Mouse (Mus musculus) neural tube, embryonic 13.5 days (tissue): ENCODE results near the gene Zfp341. TPM values are rescaled to one million over a fixed set of nuclear protein-coding genes. Genes with fewer than 3 reads are reported as not detected.

ENCODE experiments used
- ATAC-seq: fragments of 200-750 bp; cut with Nextera tagmentation; 2 replicates; pipeline ENCODE4 v1.8.0; 2017; ENCODE audit warnings: low read depth, mild to moderate bottlenecking, moderate TSS enrichment, moderate library complexity
- H3K27ac ChIP-seq: fragments of 300-500 bp; sonication (generic); replicated peaks from 2 replicates; pipeline ENCODE4 v1.5.1; 2015; ENCODE audit warnings: moderate library complexity, mild to moderate bottlenecking, inconsistent platforms
- H3K27me3 ChIP-seq: fragments of 300-500 bp; sonication (generic); 2 replicates; pipeline ENCODE4 v1.6.1; 2015; ENCODE audit warnings: mild to moderate bottlenecking, inconsistent platforms
- H3K36me3 ChIP-seq: fragments of 300-500 bp; sonication (generic); 2 replicates; pipeline ENCODE4 v1.6.1; 2015; ENCODE audit warnings: mild to moderate bottlenecking, inconsistent platforms
- H3K4me1 ChIP-seq: fragments of 300-500 bp; sonication (generic); replicated peaks from 2 replicates; pipeline ENCODE4 v1.6.1; 2015; ENCODE audit warnings: inconsistent platforms
- H3K4me2 ChIP-seq: fragments of 300-500 bp; sonication (generic); 2 replicates; pipeline ENCODE4 v1.6.1; 2015; ENCODE audit warnings: inconsistent platforms, mild to moderate bottlenecking, moderate library complexity
- H3K4me3 ChIP-seq: fragments of 300-500 bp; sonication (generic); 2 replicates; pipeline ENCODE4 v1.5.1; 2015; ENCODE audit warnings: mild to moderate bottlenecking, inconsistent platforms
- H3K9ac ChIP-seq: fragments of 300-500 bp; sonication (generic); 2 replicates; pipeline ENCODE4 v1.6.1; 2015; ENCODE audit warnings: moderate library complexity, mild to moderate bottlenecking, inconsistent platforms
- H3K9me3 ChIP-seq: fragments of 300-500 bp; sonication (generic); 2 replicates; pipeline ENCODE4 v1.6.1; 2016; ENCODE audit warnings: inconsistent platforms
- WGBS: fragments of 180-500 bp; shearing (Covaris S2); methylation state at CpG from one replicate; pipeline ENCODE4 v1.1.7; 2015; 5-methylcytosine and 5-hydroxymethylcytosine counted together
- polyA plus RNA-seq: library from polyadenylated mRNA; unstranded; fragments of >200 nt; fragmentation: Nextera tagmentation; extraction: Ambion mirVana; gene quantifications from 2 replicates; pipeline ENCODE4 v1.2.1, GENCODE M21; 2015

The Zfp341 gene
- polyA plus RNA-seq, 1 experiment from 2014 or later, result 1.0 TPM

DNA sequence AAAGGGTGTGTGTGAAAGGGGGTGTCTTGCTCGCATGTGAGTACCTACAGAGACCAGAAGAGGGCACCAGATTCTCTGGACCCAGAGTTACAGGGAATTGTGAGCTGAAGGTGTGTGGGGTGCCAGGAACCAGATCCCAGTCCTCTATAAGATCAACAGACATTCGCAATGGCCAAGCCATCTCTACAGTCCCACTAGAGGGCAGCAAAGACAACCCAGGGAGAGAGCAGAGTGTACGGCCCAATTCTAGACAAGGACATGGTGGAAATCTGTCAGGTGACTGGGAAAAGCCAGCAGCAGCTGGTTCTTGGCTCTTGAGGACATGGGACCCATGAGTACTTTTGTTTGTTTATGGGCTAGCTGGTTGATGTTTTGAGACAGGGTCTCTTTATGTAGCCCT is 20.1 kb upstream of the Zfp341 start:
- H3K4me3 ChIP-seq, result no peak overlapping the region
- no peaks in the 10 kb centered on the region for H3K9me3 ChIP-seq
- no peaks in the 10 kb centered on the region for H3K4me1 ChIP-seq
- H3K4me2 ChIP-seq, result no peak overlapping the region
- WGBS, result 89% methylated on average over 3 of the region's 3 CpGs
- H3K9ac ChIP-seq, result no peak overlapping the region
- no peaks in the 10 kb centered on the region for H3K27me3 ChIP-seq
- H3K36me3 ChIP-seq, result peaks cover 14% of the 10 kb centered on the region
- H3K27ac ChIP-seq, result no peak overlapping the region
- ATAC-seq, result no peak

GRCm38 (mm10) chr2:154595775-154596174 is 17.3 kb upstream of the Zfp341 start:
- ATAC-seq, result no peak
- no peaks in the 10 kb centered on the region for H3K4me1 ChIP-seq
- no peak overlapping the region for H3K4me2 ChIP-seq
- H3K27me3 ChIP-seq, result no peaks in the 10 kb centered on the region
- no peak overlapping the region for H3K4me3 ChIP-seq
- H3K27ac ChIP-seq, result no peak overlapping the region
- WGBS, result 82% methylated on average over 5 of the region's 5 CpGs
- peaks cover 14% of the 10 kb centered on the region for H3K36me3 ChIP-seq
- no peaks in the 10 kb centered on the region for H3K9me3 ChIP-seq
- H3K9ac ChIP-seq, result no peak overlapping the region

DNA sequence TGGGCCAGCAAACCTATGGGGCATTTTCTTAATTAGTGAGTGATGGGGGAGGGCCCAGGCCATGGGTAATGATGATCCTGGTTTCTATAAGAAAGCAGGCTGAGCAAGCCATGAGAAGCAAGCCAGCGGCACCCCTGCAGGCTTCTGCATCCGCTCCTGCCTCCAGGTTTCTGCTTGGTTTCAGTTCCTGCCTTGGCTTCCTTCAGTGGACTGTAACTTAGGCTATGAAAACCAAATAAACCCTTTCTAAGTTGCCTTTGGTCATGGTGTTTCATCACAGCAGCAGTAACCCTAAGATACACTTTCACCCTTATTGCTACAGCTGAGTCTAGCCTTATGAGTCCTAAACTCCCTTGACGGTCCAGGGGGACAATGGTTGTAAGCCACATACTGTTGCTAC is 15.7 kb upstream of the Zfp341 start:
- peaks cover under 1% of the 10 kb centered on the region; the same call in 1 of the 2 replicates for H3K4me1 ChIP-seq
- no peak overlapping the region for H3K27ac ChIP-seq
- 88% methylated on average over 3 of the region's 3 CpGs for WGBS
- no peaks in the 10 kb centered on the region for H3K9me3 ChIP-seq
- H3K9ac ChIP-seq, result no peak overlapping the region
- H3K27me3 ChIP-seq, result no peaks in the 10 kb centered on the region
- H3K36me3 ChIP-seq, result peaks cover 14% of the 10 kb centered on the region
- ATAC-seq, result no peak
- H3K4me3 ChIP-seq, result no peak overlapping the region
- H3K4me2 ChIP-seq, result no peak overlapping the region

DNA sequence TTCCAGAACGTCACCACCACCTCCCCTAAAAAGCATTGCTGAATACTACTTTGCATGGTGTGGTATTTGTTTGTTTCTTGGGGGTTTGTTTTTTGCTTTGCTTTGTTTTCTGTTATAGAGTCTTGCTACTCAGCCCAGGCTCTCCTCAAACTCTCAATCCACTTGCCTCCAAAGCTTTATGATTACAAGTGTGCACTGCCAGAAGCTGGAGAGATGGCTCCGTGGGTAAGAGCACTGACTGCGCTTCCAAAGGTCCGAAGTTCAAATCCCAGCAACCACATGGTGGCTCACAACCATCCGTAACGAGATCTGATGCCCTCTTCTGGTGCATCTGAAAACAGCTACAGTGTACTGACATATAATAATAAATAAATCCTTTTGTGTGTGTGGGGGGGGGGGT is 12.5 kb upstream of the Zfp341 start:
- Histone ChIP-seq H3K36me3 (no peaks in the 10 kb centered on the region; the same call in 1 of the 2 replicates), H3K4me3 (no peak overlapping the region), H3K9ac (no peak overlapping the region), H3K27me3 (0 out of 2 replicates have a peak, but pooled peaks cover 2% of the 10 kb centered on the region), H3K27ac (no peak overlapping the region), H3K4me2 (no peak overlapping the region), H3K4me1 (peaks cover 17% of the 10 kb centered on the region), H3K9me3 (no peaks in the 10 kb centered on the region)
- ATAC-seq, result no peak
- 79% methylated on average over 6 of the region's 6 CpGs for WGBS

- Histone ChIP-seq H3K9me3 (no peaks in the 10 kb centered on the region), H3K36me3 (no peaks in the 10 kb centered on the region), H3K4me3 (no peak overlapping the region), H3K4me1 (peaks cover 17% of the 10 kb centered on the region), H3K9ac (no peak overlapping the region), H3K27me3 (0 out of 2 replicates have a peak, but pooled peaks cover 6% of the 10 kb centered on the region), H3K27ac (no peak overlapping the region), H3K4me2 (no peak overlapping the region)
- WGBS, result 78% methylated on average over 3 of the region's 3 CpGs
- ATAC-seq, result no peak
Observed at GRCm38 (mm10) chr2:154601324-154601723, 11.8 kb upstream of the Zfp341 start.

DNA sequence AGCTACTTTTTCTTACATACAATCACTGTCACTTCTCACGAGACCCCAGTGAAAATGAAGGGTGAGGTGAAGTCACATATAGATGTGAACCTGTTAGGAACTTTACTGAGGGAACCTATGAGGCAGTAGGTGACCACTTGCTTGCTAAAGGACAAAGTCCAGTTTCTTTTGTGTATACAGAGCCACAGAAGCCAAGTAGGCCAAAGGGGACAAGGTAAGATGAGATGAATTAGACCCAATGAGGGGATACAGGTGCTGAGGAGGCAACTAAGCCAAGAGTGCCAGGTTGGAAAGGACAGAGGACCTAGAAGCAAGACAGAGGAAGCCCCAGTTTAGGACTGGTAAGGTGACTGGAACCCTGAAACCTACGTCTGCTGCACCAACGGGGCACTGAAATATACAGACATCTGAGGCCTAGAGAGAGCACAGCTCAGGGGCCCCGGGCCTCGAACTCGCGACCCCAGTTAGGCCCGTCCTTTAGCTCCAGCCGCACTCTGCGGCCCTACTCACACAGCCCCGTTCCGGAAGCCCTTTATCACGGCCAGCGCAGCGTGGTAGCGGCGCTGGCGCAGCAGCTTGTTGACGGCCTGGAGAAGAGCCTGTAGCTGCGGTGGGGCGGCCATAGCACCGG is 10.0 kb upstream of the Zfp341 start:
- Histone ChIP-seq H3K36me3 (no peaks in the 10 kb centered on the region), H3K4me2 (peak overlapping the region; percentile 74), H3K9ac (peak overlapping the region; percentile 80), H3K4me3 (peak overlapping the region; percentile 57), H3K9me3 (no peaks in the 10 kb centered on the region), H3K27ac (peak overlapping the region; percentile 53; the same call in 1 of the 2 replicates), H3K4me1 (peaks cover 17% of the 10 kb centered on the region), H3K27me3 (peaks cover 6% of the 10 kb centered on the region; the same call in 1 of the 2 replicates)
- WGBS, result 18% methylated on average over 22 of the region's 22 CpGs
- ATAC-seq, result no peak; the same call in 1 of the 2 replicates

GRCm38 (mm10) chr2:154603638-154604153 is 9.4 kb upstream of the Zfp341 start, which contains the start of gene Pxmp4:
Pxmp4 (minus strand) TSS chr2:154603708.
- peak within 1 kb of the TSS; percentile 80 for H3K9ac ChIP-seq
- WGBS, result under 1% methylated on average over 13 of the region's 13 CpGs
- H3K4me3 ChIP-seq, result peak within 1 kb of the TSS; percentile 57
- H3K27ac ChIP-seq, result peak within 1 kb of the TSS; percentile 53; the same call in 1 of the 2 replicates
- peaks cover 17% of the 10 kb centered on the region for H3K4me1 ChIP-seq
- peak; percentile 100 for ATAC-seq
- H3K9me3 ChIP-seq, result no peaks in the 10 kb centered on the region
- peaks cover 10% of the 10 kb centered on the region for H3K27me3 ChIP-seq
- no peaks in the 10 kb centered on the region for H3K36me3 ChIP-seq
- peak within 1 kb of the TSS; percentile 74 for H3K4me2 ChIP-seq

DNA sequence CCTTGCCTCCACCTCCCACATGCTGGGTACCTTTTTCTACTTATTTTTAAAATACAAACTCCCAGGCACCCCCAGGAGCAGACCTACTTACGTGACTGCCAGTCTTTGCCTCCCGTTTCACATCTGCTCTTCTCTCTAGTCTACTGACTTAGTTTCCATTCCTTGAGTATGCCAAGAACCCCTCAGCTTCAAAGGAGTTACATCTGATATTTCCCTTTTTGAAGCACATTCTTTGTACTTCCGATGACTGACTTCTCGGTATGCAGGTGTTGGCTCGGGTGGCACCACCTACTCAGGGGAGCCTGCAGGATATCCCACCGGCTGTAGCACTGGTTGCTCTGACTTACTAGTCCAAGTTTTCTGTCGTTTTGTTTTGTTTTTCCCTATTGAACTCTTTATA is 8.9 kb upstream of the Zfp341 start:
- H3K9me3 ChIP-seq, result no peaks in the 10 kb centered on the region
- peaks cover 17% of the 10 kb centered on the region for H3K4me1 ChIP-seq
- H3K27ac ChIP-seq, result no peak overlapping the region
- H3K27me3 ChIP-seq, result peaks cover 10% of the 10 kb centered on the region
- ATAC-seq, result no peak
- peak overlapping the region; percentile 57 for H3K4me3 ChIP-seq
- H3K9ac ChIP-seq, result 0 out of 2 replicates have a peak overlapping the region, but pooled peaks have one; percentile 47
- H3K4me2 ChIP-seq, result peak overlapping the region; percentile 74
- WGBS, result 37% methylated on average over 7 of the region's 7 CpGs
- H3K36me3 ChIP-seq, result no peaks in the 10 kb centered on the region

- no peaks in the 10 kb centered on the region for H3K9me3 ChIP-seq
- no peak overlapping the region for H3K4me2 ChIP-seq
- peaks cover 17% of the 10 kb centered on the region for H3K4me1 ChIP-seq
- peaks cover 10% of the 10 kb centered on the region for H3K27me3 ChIP-seq
- no peaks in the 10 kb centered on the region for H3K36me3 ChIP-seq
- H3K27ac ChIP-seq, result no peak overlapping the region
- WGBS, result 69% methylated on average over 1 of the region's 1 CpGs
- no peak overlapping the region for H3K4me3 ChIP-seq
- no peak overlapping the region for H3K9ac ChIP-seq
- no peak for ATAC-seq
Observed at GRCm38 (mm10) chr2:154606965-154607364, 6.1 kb upstream of the Zfp341 start.

DNA sequence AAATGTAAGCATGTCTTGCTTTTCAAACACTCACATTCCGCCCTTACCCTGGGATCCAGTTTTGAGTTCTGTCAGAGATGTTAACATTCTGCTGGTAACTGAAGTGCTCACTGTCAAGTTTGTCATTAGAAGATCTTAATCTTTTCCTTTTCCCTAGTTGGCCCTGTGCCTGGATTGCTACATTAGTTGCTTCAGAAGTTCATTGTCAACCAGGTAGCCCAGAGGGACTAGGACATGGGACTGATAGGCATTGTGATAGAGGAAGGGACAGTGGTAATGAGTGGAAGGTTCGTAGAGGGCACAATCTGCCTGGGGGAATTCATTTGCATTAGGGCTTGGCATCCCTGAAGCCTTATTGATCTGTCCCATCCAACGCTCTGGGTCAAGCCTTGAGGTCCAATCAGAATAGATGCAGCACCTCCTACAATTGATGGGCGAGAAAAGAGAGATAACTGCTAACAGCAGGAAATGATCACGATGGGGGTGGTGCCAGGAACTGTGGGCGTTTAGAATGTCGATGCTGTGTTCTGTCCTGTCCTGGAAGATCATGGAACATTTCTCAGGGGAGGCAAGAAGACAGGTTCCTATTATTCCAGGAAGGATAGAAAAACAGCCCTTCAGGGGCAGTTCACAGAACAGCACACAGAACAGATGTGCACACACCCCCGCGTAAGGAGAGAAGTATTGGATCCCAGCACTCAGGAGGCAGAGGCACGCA is 3.9 kb upstream of the Zfp341 start:
- no peak overlapping the region for H3K4me2 ChIP-seq
- no peaks in the 10 kb centered on the region for H3K36me3 ChIP-seq
- H3K4me3 ChIP-seq, result no peak overlapping the region
- H3K9me3 ChIP-seq, result no peaks in the 10 kb centered on the region
- peaks cover 15% of the 10 kb centered on the region for H3K4me1 ChIP-seq
- no peak for ATAC-seq
- H3K27ac ChIP-seq, result no peak overlapping the region
- H3K9ac ChIP-seq, result no peak overlapping the region
- WGBS, result 70% methylated on average over 10 of the region's 10 CpGs
- H3K27me3 ChIP-seq, result peaks cover 10% of the 10 kb centered on the region

DNA sequence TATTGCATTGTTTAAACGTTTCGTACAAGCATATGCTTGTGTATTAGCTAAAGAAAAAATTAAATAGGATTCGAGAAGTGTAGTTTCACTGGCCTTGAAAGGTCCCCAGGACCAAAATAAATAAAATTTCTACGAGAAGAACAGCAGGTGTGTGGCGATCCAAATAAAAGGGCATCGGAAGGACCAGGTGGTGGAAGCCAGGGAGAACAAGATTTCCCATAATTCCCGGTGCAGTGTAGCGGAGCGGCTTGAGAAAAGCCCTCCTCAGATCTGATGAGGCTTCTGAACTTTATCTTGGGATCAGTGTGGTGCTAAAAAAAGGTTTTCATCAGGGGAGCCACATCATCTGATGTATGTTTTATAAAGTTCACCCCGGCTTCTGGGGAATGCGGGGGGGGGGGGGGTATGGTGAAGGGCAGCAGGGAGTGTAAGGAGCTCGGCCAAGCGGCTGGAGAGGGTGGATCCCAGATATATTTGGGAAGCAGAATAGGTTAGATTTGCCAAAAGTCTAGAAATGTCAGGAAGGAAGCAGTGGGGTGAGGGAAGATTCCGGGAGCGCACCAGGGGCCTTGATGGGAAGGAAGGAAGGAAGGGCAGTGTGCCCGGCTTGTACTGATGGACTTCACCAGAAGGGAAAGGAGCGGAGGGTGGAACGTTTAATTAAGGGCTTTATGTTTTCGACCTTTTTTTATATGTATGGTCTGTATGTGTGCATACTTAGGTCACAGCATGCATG is 1.9 kb downstream of the Zfp341 start:
- ATAC-seq, result no peak
- Histone ChIP-seq H3K4me2 (peak overlapping the region; percentile 66), H3K9me3 (no peaks in the 10 kb centered on the region), H3K27ac (no peak overlapping the region), H3K9ac (0 out of 2 replicates have a peak overlapping the region, but pooled peaks have one; percentile 22), H3K36me3 (peaks cover 3% of the 10 kb centered on the region; the same call in 1 of the 2 replicates), H3K27me3 (no peaks in the 10 kb centered on the region), H3K4me3 (no peak overlapping the region), H3K4me1 (peaks cover 22% of the 10 kb centered on the region)
- WGBS, result 65% methylated on average over 19 of the region's 19 CpGs

GRCm38 (mm10) chr2:154615674-154616073 is 2.6 kb downstream of the Zfp341 start:
- ATAC-seq, result no peak
- H3K4me1 ChIP-seq, result peaks cover 22% of the 10 kb centered on the region
- H3K9me3 ChIP-seq, result no peaks in the 10 kb centered on the region
- no peak overlapping the region for H3K4me2 ChIP-seq
- peaks cover 3% of the 10 kb centered on the region; the same call in 1 of the 2 replicates for H3K36me3 ChIP-seq
- no peak overlapping the region for H3K4me3 ChIP-seq
- no peak overlapping the region for H3K9ac ChIP-seq
- no peaks in the 10 kb centered on the region for H3K27me3 ChIP-seq
- 98% methylated on average over 5 of the region's 5 CpGs for WGBS
- no peak overlapping the region for H3K27ac ChIP-seq
